Mouse (Mus musculus) CD8-positive naive resting alpha-beta T cell, adult 2 months (primary cell): ENCODE data around the gene Fam189a1.

Source experiments
- DNase-seq, 2 experiments: peaks; one replicate each; pipeline ENCODE4 v3.0.0; 2022; ENCODE audit warnings: low read depth in 2 of 2, low spot score in 2 of 2

The Fam189a1 gene

GRCm38 (mm10) chr7:64751465-64751864 lies 404.9 kb downstream of the Fam189a1 start:
- no peak for DNase-seq

GRCm38 (mm10) chr7:64743610-64744009 lies 412.8 kb downstream of the Fam189a1 start:
- DNase-seq: no peak

GRCm38 (mm10) chr7:64741333-64742307 lies 414.8 kb downstream of the Fam189a1 start:
- DNase-seq: peak; percentile 34 to 52

- no peak for DNase-seq
These were observed 417.2 kb downstream of the Fam189a1 start for GRCm38 (mm10) chr7:64739131-64739530.

GRCm38 (mm10) chr7:64729785-64730184 lies 426.6 kb downstream of the Fam189a1 start:
- DNase-seq: no peak

- DNase-seq: no peak
These were observed 427.6 kb downstream of the Fam189a1 start for GRCm38 (mm10) chr7:64728816-64729215.

GRCm38 (mm10) chr7:64728181-64728591 lies 428.2 kb downstream of the Fam189a1 start:
- no peak for DNase-seq

GRCm38 (mm10) chr7:64725967-64726695 lies 430.2 kb downstream of the Fam189a1 start:
- DNase-seq: no peak

- DNase-seq: no peak
These were observed 432.0 kb downstream of the Fam189a1 start for GRCm38 (mm10) chr7:64724409-64724808.

- no peak for DNase-seq
These were observed 433.1 kb downstream of the Fam189a1 start for GRCm38 (mm10) chr7:64723313-64723712.

- no peak for DNase-seq
These were observed 440.1 kb downstream of the Fam189a1 start for GRCm38 (mm10) chr7:64716286-64716685.

GRCm38 (mm10) chr7:64709520-64710262 lies 446.7 kb downstream of the Fam189a1 start:
- no peak for DNase-seq

- DNase-seq: no peak
These were observed 448.2 kb downstream of the Fam189a1 start for GRCm38 (mm10) chr7:64708176-64708575.
